Mouse (Mus musculus): ENCODE measurements around the gene Psmd1.
"Not testable (repeated sequence)": the region's sequence is repeated elsewhere in the genome, so short reads cannot be mapped to it uniquely, and the experiment has no call there.

The Psmd1 gene

GRCm38 (mm10) chr1:86064271-86064991 lies at the start of gene Psmd1:
Gene Psmd1, plus strand, starts transcription at chr1:86064387.
- peak; percentile 90 for DNase-seq (ENCODE audit: low spot score)

DNA sequence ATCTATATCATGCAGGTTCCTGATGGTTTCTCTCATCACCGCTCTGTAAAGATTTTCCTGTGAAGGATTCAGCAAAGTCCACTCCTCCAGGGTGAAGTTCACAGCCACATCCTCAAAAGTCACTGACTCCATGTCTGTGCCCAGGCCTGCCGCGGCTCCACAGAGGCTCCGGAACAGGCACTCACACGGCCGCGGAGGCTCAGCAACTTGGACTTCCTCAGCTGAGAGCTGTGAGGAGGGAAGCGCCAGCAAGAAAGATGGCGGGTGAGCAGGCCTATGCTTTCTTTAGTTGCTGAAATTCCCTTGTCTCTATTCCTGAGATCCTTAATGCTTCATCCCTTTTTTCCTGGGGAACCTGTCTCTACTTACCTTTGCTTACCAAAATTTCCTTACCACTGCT lies 48.4 kb upstream of the Psmd1 start:
- DNase-seq (ENCODE audit: low spot score) = not testable (repeated sequence)

GRCm38 (mm10) chr1:86016516-86016915 lies 47.7 kb upstream of the Psmd1 start, which contains the start of gene Spata3:
Gene Spata3, plus strand, starts transcription at chr1:86016816.
- DNase-seq (ENCODE audit: low spot score) = no peak

DNA sequence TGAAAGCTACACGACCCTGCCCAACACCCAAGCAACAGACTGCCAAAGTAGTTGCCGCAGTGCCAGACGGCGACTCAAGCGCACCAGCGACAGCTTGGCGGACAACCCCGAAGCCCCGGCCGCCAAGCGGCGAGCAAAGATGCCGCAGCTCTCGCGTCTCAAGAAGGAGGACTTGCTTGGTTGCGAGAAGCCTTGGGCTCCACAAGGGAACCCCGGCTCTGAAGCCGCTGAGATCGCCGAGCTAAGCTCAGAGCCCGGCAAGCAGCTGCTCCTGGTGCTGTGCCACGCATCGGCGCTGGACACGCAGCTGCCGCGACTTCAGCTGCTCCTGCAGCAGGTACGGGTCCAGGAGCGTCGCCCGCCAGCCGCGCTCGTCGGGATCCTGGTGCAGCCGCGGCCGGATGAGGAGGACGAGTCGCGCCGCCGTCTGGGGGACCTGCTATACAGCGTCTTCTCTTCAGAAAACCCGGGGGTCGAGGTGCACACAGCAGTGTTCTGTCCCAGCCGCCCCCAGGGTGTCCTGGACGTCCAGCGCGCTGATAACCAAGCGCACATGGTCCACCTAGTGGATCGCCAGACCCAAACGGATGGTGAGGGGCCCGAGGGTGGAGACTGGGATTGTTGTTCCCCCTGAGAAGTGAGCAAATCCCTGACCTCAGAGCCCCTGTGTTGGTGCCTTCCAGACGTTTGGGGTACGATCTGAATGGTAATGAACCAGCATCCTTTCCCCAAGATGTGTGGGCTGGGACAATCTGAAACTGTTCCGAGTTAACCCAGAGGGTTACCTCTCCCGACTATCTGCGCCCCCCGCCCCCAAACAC lies 45.7 kb upstream of the Psmd1 start:
- DNase-seq (ENCODE audit: low spot score) = peak; percentile 62

DNA sequence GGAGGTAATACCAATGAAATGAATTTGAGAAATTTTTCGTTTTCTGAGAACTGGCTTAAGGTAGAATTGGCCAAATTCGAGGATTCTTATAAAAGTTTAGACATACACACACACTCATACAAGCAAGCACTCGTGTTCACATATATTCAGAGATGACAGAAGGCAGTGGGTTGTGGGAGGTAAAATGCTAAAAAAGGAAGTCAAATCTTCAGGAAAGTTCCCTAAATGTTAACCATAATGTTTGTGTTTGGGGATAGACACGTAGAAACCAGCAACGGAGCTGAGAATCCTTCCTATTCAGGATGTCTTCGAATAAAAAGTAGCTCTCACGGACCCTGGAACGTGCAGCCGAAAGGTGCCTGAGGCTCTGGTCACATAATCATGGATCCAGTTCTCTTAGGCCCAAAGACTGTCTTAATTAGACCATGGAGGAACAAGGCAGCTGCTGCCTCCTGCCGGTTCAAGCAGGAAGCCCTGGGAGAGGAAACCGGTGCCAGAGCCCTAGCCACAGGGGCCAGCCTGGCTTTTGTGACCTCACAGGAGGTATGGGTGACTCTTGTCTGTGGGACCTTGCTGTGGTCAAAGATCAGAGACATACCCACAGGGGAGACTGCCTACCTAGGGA lies 42.7 kb upstream of the Psmd1 start:
- DNase-seq (ENCODE audit: low spot score) = no peak

DNA sequence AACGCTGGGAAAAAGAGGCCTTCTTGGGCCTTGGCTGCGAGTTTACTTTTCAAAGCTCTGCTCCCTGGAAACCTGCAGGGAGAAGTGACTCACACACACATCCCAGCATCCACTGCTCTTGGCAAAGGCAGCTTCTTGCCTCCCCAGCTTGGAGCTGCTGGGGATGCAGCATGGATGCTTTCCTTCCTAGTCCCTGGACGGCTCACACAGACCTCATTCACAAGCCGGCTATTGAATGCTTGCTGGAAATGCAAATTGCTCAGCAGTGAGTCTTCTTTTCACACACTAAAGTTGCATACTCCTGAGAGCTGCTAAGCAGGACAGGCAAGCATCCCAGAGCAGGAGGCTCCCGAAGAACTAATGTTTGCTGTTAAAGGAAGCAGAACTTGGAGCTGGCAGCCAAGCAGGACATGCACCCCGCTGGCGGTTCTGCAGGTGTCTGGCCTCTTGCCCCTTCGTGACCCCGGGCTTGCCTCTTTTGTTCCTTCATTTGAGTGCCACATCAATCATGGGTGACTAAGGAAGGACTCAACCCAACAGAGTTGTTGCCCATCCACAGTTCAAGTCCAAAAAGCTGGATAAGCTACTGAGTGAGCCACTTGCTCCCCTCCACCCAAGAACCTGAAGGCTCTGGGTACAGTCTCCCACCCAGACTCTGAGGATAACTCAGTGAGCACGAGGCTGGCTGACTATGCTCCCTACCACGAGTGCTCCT lies 31.8 kb upstream of the Psmd1 start:
- peak; percentile 66 for DNase-seq (ENCODE audit: low spot score)

DNA sequence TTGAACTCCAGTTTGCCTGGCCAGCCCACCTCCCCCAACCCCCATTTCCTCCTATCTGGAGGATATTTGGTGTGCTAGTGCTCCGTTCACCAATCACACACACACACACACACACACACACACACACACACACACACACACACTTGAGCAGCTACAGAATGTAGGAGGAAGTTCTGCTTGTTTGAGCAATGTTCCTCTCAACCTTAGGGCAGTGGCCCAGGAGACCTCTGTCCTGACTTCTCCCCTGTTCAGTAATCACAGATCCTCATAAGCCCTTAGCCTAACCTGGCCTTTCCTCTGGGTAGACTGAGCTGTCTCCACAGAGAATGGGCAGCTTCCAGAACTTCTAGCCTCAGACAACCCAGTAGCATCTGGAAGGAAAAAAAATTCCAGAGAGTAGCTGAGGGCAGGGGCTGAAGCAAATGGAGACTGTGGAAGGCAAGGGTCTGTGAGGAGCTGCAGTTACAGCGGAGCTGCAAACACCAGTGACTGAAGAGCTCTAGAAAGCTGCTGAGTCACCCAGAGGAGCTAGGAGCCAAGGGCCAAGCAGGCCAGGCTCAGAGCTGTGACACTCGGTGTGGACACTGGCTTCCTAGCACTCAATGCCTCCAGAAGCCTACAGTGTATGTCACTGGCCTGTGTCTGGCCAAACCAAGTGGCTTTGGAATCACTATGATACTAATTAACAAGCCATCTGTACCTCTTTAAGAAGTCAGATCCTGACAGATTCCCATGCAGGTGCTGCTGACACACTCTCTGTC lies 25.8 kb upstream of the Psmd1 start:
- no peak for DNase-seq (ENCODE audit: low spot score)

DNA sequence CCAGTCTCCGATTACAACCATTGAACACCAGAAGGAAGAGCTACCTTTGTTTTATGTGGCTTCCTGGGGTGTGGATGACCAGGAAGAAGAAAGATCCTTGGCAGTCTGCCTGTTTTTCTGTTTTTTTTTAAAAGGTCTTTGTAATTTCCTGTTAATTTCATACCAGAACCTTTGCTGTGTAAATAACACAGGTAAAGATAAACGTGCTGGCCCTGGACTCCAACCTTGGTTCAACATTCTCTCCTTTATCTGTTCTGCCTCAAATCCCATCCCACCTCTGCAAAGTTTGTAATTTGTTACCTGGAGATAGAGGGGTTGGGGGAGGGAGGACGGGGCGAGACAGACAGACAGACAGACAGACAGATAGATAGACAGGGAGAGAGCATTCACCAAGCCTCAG lies 24.1 kb upstream of the Psmd1 start:
- DNase-seq (ENCODE audit: low spot score) = no peak

GRCm38 (mm10) chr1:86040817-86041216 lies 23.4 kb upstream of the Psmd1 start:
- no peak for DNase-seq (ENCODE audit: low spot score)

GRCm38 (mm10) chr1:86045056-86045455 lies 19.1 kb upstream of the Psmd1 start:
- no peak for DNase-seq (ENCODE audit: low spot score)

DNA sequence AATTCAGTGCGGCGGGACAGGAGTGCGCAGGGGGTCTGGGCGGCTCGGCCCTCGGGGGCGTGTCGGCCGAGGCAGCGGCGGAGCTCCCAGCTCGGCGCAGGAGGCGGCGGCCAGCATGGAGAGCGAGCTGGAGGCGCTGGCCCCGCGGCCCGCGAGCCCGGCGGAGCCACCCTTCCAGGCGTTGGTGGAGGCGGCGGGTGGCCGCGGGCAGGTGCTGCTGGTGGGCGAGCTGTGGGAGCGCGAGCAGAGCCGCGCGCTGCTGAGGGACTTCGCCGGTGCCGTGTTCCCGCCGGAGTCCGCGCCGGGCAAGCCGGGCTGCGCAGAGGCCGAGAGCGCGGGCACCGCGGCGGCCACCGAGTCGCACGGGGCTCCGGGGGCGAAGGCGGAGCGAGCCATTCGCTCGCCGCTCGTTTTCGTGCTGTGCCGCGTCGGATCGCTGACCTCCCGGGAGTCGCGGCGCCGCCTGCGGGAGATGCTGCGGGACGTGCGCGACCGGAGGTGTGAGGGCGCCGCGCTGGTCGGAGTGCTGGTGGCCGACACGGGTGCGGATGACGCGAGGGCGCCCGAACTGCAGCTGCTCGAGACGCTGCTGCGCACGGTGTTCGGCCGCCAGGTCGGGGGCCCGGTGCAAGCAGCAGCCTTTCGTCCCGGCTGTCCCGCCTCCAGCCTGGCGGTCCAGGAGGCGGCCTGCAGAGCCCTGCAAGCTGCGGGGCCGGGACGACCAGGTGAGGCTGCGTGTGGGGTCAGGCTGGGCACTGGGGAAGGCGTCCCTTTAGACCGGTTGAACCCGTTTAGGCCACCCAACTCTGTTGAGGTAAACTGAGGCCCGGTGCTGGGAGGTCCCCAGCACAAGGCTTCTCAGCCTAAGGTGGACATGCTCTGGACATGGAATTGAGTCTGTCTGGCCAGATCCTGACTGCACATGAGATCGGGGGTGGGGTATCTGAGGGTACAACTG lies 18.1 kb upstream of the Psmd1 start, which contains the start of gene 2810459M11Rik:
Gene 2810459M11Rik, plus strand, starts transcription at position 16 of the 958 bp plus-strand sequence.
- no peak for DNase-seq (ENCODE audit: low spot score)

DNA sequence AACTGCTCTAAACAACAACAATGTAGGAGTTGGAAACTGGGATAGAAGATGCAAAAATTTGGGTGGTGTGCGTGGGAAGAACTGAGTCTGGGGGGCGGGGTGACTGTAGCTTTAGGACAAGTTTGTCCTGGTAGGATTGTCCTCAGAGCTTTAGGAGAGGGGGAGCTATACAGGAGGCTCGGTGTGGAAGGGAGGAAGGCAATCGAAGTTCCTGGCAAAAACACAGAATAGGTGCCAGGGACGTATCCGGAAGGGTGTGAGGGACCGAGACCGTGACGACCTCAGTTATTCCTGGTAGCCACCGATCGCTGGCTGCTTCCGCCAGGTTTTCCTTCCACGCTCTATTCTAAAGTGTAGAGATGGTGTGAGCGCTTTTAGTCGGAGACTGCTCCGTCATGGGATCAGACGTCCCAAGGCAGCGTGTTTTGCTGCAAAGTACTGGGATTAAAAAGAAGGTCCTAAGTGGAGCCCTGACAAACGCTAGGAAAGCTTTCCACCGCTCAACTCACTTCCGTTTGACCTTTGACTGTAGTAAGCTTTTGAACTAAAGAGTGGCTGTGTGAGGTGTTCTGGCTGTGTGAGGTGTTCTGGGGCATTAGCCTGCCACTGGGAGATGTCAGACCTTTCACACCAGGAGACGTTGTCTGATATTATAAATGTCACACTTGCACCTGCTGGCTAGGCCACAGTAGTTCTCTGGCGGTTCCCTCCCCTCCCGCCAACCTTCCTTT lies 17.2 kb upstream of the Psmd1 start:
- DNase-seq (ENCODE audit: low spot score) = no peak

DNA sequence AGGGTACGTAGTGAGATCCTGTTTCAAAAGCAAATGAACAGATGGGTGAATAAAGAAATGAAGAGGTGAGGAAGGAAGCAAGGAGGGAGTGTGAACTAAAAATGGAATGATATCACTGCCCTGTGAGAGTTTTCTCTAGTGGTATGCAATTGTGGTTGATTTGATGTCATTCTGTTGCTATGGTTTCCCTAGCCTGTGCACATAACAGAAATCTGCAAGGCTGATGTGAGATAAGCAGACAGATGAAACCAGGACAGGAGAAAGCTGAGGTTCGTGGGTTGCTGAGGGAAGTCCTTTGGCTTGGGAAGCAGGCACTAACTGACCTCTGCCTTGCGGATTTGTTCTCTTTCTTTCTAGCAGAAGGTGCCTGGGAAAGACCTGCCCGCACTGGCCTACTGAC lies 16.0 kb upstream of the Psmd1 start:
- no peak for DNase-seq (ENCODE audit: low spot score)

DNA sequence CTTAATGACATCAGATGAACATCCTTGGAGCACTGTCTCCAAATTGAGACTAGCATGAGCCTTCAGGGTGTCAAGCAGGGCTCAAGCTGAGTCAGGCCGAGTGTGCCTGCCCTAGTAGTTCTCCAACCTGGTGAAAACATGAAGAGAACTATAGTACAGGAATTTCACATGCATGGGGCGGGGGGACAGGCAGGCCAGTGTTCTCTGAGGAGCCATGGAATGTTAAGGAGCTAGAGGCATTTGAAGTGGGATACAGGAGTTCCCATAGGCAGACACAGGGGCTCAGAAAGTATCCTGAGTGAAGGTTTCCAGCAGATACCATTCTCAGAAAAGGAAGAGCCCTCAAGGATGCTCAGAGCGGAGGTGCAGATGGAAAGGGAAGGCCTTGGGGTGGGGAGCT lies 15.4 kb upstream of the Psmd1 start:
- no peak for DNase-seq (ENCODE audit: low spot score)

DNA sequence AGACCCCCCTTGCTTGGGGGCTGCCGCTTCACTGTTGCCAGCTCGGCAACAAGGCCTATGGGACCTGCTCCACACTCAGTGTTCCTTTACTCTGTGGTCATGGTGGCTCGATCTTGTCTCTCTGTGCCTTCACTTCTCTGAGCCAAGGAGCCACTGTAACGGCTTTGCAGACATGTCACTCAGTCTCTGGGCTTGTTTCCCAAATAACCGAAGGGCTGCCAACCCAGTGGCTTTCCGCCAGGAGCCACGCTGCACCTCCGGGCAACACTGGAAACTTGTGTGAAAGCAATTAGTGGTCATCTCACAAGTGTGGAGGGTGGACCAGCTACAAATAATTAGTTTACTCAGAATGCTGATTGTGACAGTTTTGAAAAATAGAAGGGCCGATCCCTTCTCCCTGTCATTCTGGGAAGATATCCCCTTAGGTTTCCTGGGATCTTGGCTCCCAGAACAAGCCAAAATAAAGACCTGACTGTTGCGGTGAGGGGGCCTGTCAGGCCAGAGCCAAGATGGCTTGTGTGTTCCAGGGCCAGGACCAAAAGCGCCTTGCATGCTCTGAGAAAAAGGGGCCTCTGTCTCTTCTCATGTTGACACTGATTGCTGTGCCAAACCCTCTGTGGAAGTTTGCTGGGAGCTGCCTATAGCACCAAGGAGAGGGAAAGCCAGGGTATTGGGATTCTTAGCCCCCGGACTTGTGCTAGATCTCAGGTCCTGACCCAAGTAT lies 10.8 kb upstream of the Psmd1 start:
- peak; percentile 74 for DNase-seq (ENCODE audit: low spot score)

DNA sequence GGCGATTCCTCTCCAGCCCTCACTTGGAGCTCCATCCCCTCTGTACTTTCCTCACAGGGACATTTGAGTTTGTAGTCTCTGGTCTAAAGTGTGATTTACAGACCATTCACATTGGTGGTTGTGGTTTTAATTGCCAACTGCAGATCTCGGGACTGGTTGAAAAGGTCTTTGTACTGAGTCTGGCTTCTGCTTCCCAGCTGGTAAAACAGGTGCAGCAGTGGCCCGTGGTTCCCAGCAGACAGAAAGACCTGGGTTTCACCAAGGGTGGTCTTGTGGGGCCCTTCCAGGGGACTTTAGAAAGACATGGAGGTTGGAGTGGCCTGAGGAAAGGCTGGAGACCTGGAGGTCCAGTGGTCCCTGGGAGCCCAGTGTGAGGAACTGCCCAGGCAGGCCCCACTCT lies 9.2 kb upstream of the Psmd1 start:
- no peak for DNase-seq (ENCODE audit: low spot score)

DNA sequence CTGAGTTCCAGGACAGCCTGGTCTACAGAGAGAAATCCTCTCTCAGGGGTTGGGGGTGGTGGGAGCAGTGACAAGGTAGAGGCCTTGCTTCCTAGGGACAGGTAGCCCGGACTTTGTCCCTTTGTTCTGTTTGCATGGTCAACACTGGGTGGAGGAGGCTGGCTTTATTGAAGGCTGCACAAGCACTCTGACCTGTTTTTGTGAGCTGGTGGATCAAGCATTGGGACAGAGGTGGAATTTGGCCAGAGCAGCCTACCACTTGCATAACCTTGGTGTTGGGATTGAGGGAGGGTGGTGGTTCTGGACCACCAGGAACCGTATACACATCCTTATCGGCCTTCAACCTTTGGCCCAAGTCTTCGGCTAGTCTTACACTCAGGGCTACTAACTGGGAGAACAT lies 7.9 kb upstream of the Psmd1 start:
- no peak for DNase-seq (ENCODE audit: low spot score)

GRCm38 (mm10) chr1:86058856-86059769 lies 5.1 kb upstream of the Psmd1 start:
- peak; percentile 97 for DNase-seq (ENCODE audit: low spot score)
